Mouse (Mus musculus): ENCODE results near the gene Exoc7. TPM values are rescaled to one million over a fixed set of nuclear protein-coding genes. Genes with fewer than 3 reads are reported as not detected.

The Exoc7 gene
- polyA plus RNA-seq, 1 experiment from 2014 or later: 113 TPM

GRCm38 (mm10) chr11:116272589-116273468 is 34.2 kb downstream of the Exoc7 start:
- Histone ChIP-seq H3K9me3 (replicated peaks) (no peaks in the 10 kb centered on the region), H3K4me2 (peak overlapping the region; percentile 87), H3K9ac (replicated peaks) (peak overlapping the region; percentile 91), H3K27ac (replicated peaks) (no peak overlapping the region), H3K36me3 (peaks cover 29% of the 10 kb centered on the region), H3K27me3 (replicated peaks) (no peaks in the 10 kb centered on the region), H3K4me1 (peaks cover 46% of the 10 kb centered on the region), H3K4me3 (replicated peaks) (peak overlapping the region; percentile 91)
- ATAC-seq (ENCODE audit: low FRiP score): no peak
- 64% methylated on average over 12 of the region's 12 CpGs for WGBS

GRCm38 (mm10) chr11:116269560-116269959 is 37.5 kb downstream of the Exoc7 start:
- Histone ChIP-seq H3K4me1 (peaks cover 41% of the 10 kb centered on the region), H3K36me3 (peaks cover 60% of the 10 kb centered on the region)
- 88% methylated on average over 8 of the region's 8 CpGs for WGBS

GRCm38 (mm10) chr11:116268313-116268712 is 38.7 kb downstream of the Exoc7 start:
- H3K27me3 ChIP-seq (replicated peaks): no peaks in the 10 kb centered on the region
- WGBS: 93% methylated on average over 6 of the region's 6 CpGs
- H3K9me3 ChIP-seq (replicated peaks): no peaks in the 10 kb centered on the region
- H3K27ac ChIP-seq (replicated peaks): no peak overlapping the region
- H3K36me3 ChIP-seq: peaks cover 72% of the 10 kb centered on the region
- no peak for ATAC-seq (ENCODE audit: low FRiP score)
- H3K9ac ChIP-seq (replicated peaks): no peak overlapping the region
- no peak overlapping the region for H3K4me3 ChIP-seq (replicated peaks)
- H3K4me2 ChIP-seq: no peak overlapping the region
- peaks cover 38% of the 10 kb centered on the region for H3K4me1 ChIP-seq

More at GRCm38 (mm10) chr11:116269560-116269959, 37.5 kb downstream of the Exoc7 start:
- ATAC-seq (ENCODE audit: low FRiP score): no peak
- H3K9ac ChIP-seq (replicated peaks): no peak overlapping the region
- no peaks in the 10 kb centered on the region for H3K27me3 ChIP-seq (replicated peaks)
- no peak overlapping the region for H3K4me3 ChIP-seq (replicated peaks)
- no peaks in the 10 kb centered on the region for H3K9me3 ChIP-seq (replicated peaks)
- H3K27ac ChIP-seq (replicated peaks): no peak overlapping the region
- no peak overlapping the region for H3K4me2 ChIP-seq

- 89% methylated on average over 8 of the region's 8 CpGs for WGBS
- no peak overlapping the region for H3K4me2 ChIP-seq
- H3K9me3 ChIP-seq (replicated peaks): no peaks in the 10 kb centered on the region
- ATAC-seq (ENCODE audit: low FRiP score): no peak
- H3K9ac ChIP-seq (replicated peaks): no peak overlapping the region
- no peak overlapping the region for H3K27ac ChIP-seq (replicated peaks)
- H3K27me3 ChIP-seq (replicated peaks): no peaks in the 10 kb centered on the region
- H3K36me3 ChIP-seq: peaks cover 79% of the 10 kb centered on the region
- H3K4me1 ChIP-seq: peaks cover 32% of the 10 kb centered on the region
- H3K4me3 ChIP-seq (replicated peaks): no peak overlapping the region
Observed at GRCm38 (mm10) chr11:116267637-116268036, 39.4 kb downstream of the Exoc7 start.

GRCm38 (mm10) chr11:116265850-116266249 is 41.2 kb downstream of the Exoc7 start:
- no peak overlapping the region for H3K9ac ChIP-seq (replicated peaks)
- no peak overlapping the region for H3K27ac ChIP-seq (replicated peaks)
- no peaks in the 10 kb centered on the region for H3K27me3 ChIP-seq (replicated peaks)
- no peak for ATAC-seq (ENCODE audit: low FRiP score)
- no peak overlapping the region for H3K4me2 ChIP-seq
- H3K4me3 ChIP-seq (replicated peaks): no peak overlapping the region
- WGBS: 92% methylated on average over 4 of the region's 4 CpGs
- peaks cover 89% of the 10 kb centered on the region for H3K36me3 ChIP-seq
- peaks cover 14% of the 10 kb centered on the region for H3K4me1 ChIP-seq
- H3K9me3 ChIP-seq (replicated peaks): no peaks in the 10 kb centered on the region

GRCm38 (mm10) chr11:116265352-116265751 is 41.7 kb downstream of the Exoc7 start:
- ATAC-seq (ENCODE audit: low FRiP score): no peak
- H3K27me3 ChIP-seq (replicated peaks): no peaks in the 10 kb centered on the region
- WGBS: 91% methylated on average over 11 of the region's 11 CpGs

GRCm38 (mm10) chr11:116260259-116260658 is 46.8 kb downstream of the Exoc7 start:
- no peaks in the 10 kb centered on the region for H3K27me3 ChIP-seq (replicated peaks)
- peaks cover 88% of the 10 kb centered on the region for H3K36me3 ChIP-seq
- H3K9ac ChIP-seq (replicated peaks): no peak overlapping the region
- no peak overlapping the region for H3K27ac ChIP-seq (replicated peaks)
- no peak for ATAC-seq (ENCODE audit: low FRiP score)
- no peak overlapping the region for H3K4me3 ChIP-seq (replicated peaks)
- 90% methylated on average over 7 of the region's 7 CpGs for WGBS
- no peaks in the 10 kb centered on the region for H3K9me3 ChIP-seq (replicated peaks)
- H3K4me1 ChIP-seq: no peaks in the 10 kb centered on the region
- H3K4me2 ChIP-seq: no peak overlapping the region

More at GRCm38 (mm10) chr11:116265352-116265751, 41.7 kb downstream of the Exoc7 start:
- H3K4me3 ChIP-seq (replicated peaks): no peak overlapping the region
- H3K9me3 ChIP-seq (replicated peaks): no peaks in the 10 kb centered on the region
- no peak overlapping the region for H3K9ac ChIP-seq (replicated peaks)
- peaks cover 91% of the 10 kb centered on the region for H3K36me3 ChIP-seq
- H3K4me1 ChIP-seq: peaks cover 10% of the 10 kb centered on the region
- no peak overlapping the region for H3K27ac ChIP-seq (replicated peaks)
- no peak overlapping the region for H3K4me2 ChIP-seq

- Histone ChIP-seq H3K9me3 (replicated peaks) (no peaks in the 10 kb centered on the region), H3K4me3 (replicated peaks) (no peak overlapping the region), H3K4me2 (no peak overlapping the region), H3K27me3 (replicated peaks) (no peaks in the 10 kb centered on the region), H3K4me1 (no peaks in the 10 kb centered on the region), H3K27ac (replicated peaks) (no peak overlapping the region), H3K9ac (replicated peaks) (no peak overlapping the region), H3K36me3 (peaks cover 91% of the 10 kb centered on the region)
- ATAC-seq (ENCODE audit: low FRiP score): no peak
- WGBS: 94% methylated on average over 8 of the region's 8 CpGs
Observed at GRCm38 (mm10) chr11:116259461-116259860, 47.6 kb downstream of the Exoc7 start.

GRCm38 (mm10) chr11:116255982-116256675 is 50.9 kb downstream of the Exoc7 start:
- no peak overlapping the region for H3K4me3 ChIP-seq (replicated peaks)
- WGBS: 85% methylated on average over 9 of the region's 9 CpGs

GRCm38 (mm10) chr11:116255090-116255981 is 51.7 kb downstream of the Exoc7 start:
- WGBS: 85% methylated on average over 22 of the region's 22 CpGs
- Histone ChIP-seq H3K36me3 (peaks cover 91% of the 10 kb centered on the region), H3K9ac (replicated peaks) (no peak overlapping the region), H3K4me1 (no peaks in the 10 kb centered on the region), H3K4me3 (replicated peaks) (no peak overlapping the region), H3K27me3 (replicated peaks) (no peaks in the 10 kb centered on the region), H3K9me3 (replicated peaks) (no peaks in the 10 kb centered on the region), H3K27ac (replicated peaks) (no peak overlapping the region), H3K4me2 (no peak overlapping the region)
- ATAC-seq (ENCODE audit: low FRiP score): no peak

More at GRCm38 (mm10) chr11:116255982-116256675, 50.9 kb downstream of the Exoc7 start:
- Histone ChIP-seq H3K27me3 (replicated peaks) (no peaks in the 10 kb centered on the region), H3K27ac (replicated peaks) (no peak overlapping the region), H3K4me2 (no peak overlapping the region), H3K9ac (replicated peaks) (no peak overlapping the region), H3K9me3 (replicated peaks) (no peaks in the 10 kb centered on the region), H3K4me1 (no peaks in the 10 kb centered on the region), H3K36me3 (peaks cover 91% of the 10 kb centered on the region)
- ATAC-seq (ENCODE audit: low FRiP score): no peak

- Histone ChIP-seq H3K27ac (replicated peaks) (no peak overlapping the region), H3K27me3 (replicated peaks) (no peaks in the 10 kb centered on the region), H3K4me2 (no peak overlapping the region), H3K36me3 (peaks cover 91% of the 10 kb centered on the region), H3K4me1 (no peaks in the 10 kb centered on the region), H3K4me3 (replicated peaks) (no peak overlapping the region), H3K9ac (replicated peaks) (no peak overlapping the region), H3K9me3 (replicated peaks) (no peaks in the 10 kb centered on the region)
- 80% methylated on average over 9 of the region's 9 CpGs for WGBS
- ATAC-seq (ENCODE audit: low FRiP score): no peak
Observed at GRCm38 (mm10) chr11:116254627-116255026, 52.4 kb downstream of the Exoc7 start.

All from neural tube, embryonic 15.5 days (tissue).